Mouse (Mus musculus) MEL (cell line): ENCODE measurements around the gene Tmem89.

Experiments
- CHD2 ChIP-seq: IDR thresholded peaks from 2 replicates; pipeline ENCODE4 v1.6.1; 2011; ENCODE audit warnings: low read length, improper control_type of control experiment
- CTCF ChIP-seq, 3 experiments: IDR thresholded peaks in 2 of 3; conservative IDR thresholded peaks in 1 of 3; 2 replicates each; pipeline ENCODE4 v1.5.1; 2011 to 2012; ENCODE audit warnings: low read length in 3 of 3, low read depth in 2 of 3, mild to moderate bottlenecking in 2 of 3, improper control_type of control experiment in 1 of 3, inconsistent platforms in 1 of 3, mixed read lengths in 1 of 3, moderate library complexity in 1 of 3; ENCODE audit not compliant: control insufficient read depth in 1 of 3, insufficient read depth in 1 of 3, poor library complexity in 1 of 3, severe bottlenecking in 1 of 3
- GATA1 ChIP-seq: IDR thresholded peaks from 2 replicates; pipeline ENCODE4 v1.6.1; 2011; ENCODE audit warnings: low read depth, low read length, improper control_type of control experiment
- MAFK ChIP-seq: IDR thresholded peaks from 2 replicates; pipeline ENCODE4 v1.6.1; 2011; ENCODE audit warnings: low read depth, mild to moderate bottlenecking, low read length, improper control_type of control experiment, borderline replicate concordance
- POLR2A ChIP-seq, 2 experiments: IDR thresholded peaks; 2 replicates each; pipeline ENCODE4 v1.6.1; 2011 to 2012; ENCODE audit warnings: low read length in 2 of 2, mild to moderate bottlenecking in 2 of 2, control low read depth in 1 of 2, improper control_type of control experiment in 1 of 2, low read depth in 1 of 2, moderate library complexity in 1 of 2; ENCODE audit not compliant: control insufficient read depth in 1 of 2, insufficient read depth in 1 of 2, poor library complexity in 1 of 2
- POLR2AphosphoS2 ChIP-seq: IDR thresholded peaks from 2 replicates; pipeline ENCODE4 v1.6.1; 2011; ENCODE audit warnings: low read length, improper control_type of control experiment
- RAD21 ChIP-seq: IDR thresholded peaks from 2 replicates; pipeline ENCODE4 v1.6.1; 2011; ENCODE audit warnings: mild to moderate bottlenecking, low read depth, low read length, improper control_type of control experiment
- RCOR1 ChIP-seq: IDR thresholded peaks from 2 replicates; pipeline ENCODE4 v1.6.1; 2012; ENCODE audit warnings: low read depth, mild to moderate bottlenecking, inconsistent platforms, low read length, improper control_type of control experiment
- TAL1 ChIP-seq: IDR thresholded peaks from 2 replicates; pipeline ENCODE4 v1.6.1; 2012; ENCODE audit warnings: mild to moderate bottlenecking, inconsistent platforms, low read length, moderate library complexity, mixed read lengths
- ZKSCAN1 ChIP-seq: IDR thresholded peaks from 2 replicates; pipeline ENCODE4 v1.6.1; 2012; ENCODE audit warnings: low read depth, mild to moderate bottlenecking, inconsistent platforms, low read length, improper control_type of control experiment, moderate library complexity

GRCm38 (mm10) chr9:108928424-108928823, 14.0 kb downstream of the Tmem89 start:
- TF ChIP-seq RCOR1 = no peak
- no peak for TF ChIP-seq CTCF (IDR thresholded peaks at IDR 0.05 in 2 of 3, conservative IDR thresholded peaks at IDR 0.05 in 1 of 3; ENCODE audit: control insufficient read depth in 1 of 3, insufficient read depth in 1 of 3, low read depth in 2 of 3, low read length in 3 of 3, poor library complexity in 1 of 3, severe bottlenecking in 1 of 3)
- TF ChIP-seq RAD21 = no peak
- no peak for TF ChIP-seq POLR2A (IDR thresholded peaks at IDR 0.05; ENCODE audit: control insufficient read depth in 1 of 2, insufficient read depth in 1 of 2, low read depth in 1 of 2, low read length in 2 of 2, poor library complexity in 1 of 2)
- TF ChIP-seq GATA1 = no peak
- no peak for TF ChIP-seq CHD2
- no peak for TF ChIP-seq MAFK
- TF ChIP-seq TAL1 = no peak
- TF ChIP-seq ZKSCAN1 = no peak
- no peak for TF ChIP-seq POLR2AphosphoS2
